Mouse (Mus musculus) liver, embryonic 11.5 days (tissue): ENCODE data around the gene Eapp. TPM values are rescaled to one million over a fixed set of nuclear protein-coding genes. Genes with fewer than 3 reads are reported as not detected.
A peak's percentile ranks its signal among the peaks of the same experiment; 100 is the strongest.

ENCODE experiments used
- ATAC-seq: fragments of 200-750 bp; cut with Nextera tagmentation; replicated peaks from 2 replicates; pipeline ENCODE4 v1.8.0; 2017; ENCODE audit warnings: moderate number of reproducible peaks, mild to moderate bottlenecking, moderate TSS enrichment, moderate library complexity; ENCODE audit not compliant: low FRiP score
- DNase-seq: peaks from one replicate; pipeline ENCODE4 v3.0.0-alpha.2; 2017; ENCODE audit warnings: low spot score
- H3K27ac ChIP-seq: fragments of 300-500 bp; sonication (generic); 2 replicates; pipeline ENCODE4 v1.5.1; 2014; ENCODE audit warnings: mild to moderate bottlenecking, low read depth, low read length, control low read depth
- H3K27me3 ChIP-seq: fragments of 300-500 bp; sonication (generic); replicated peaks from 2 replicates; pipeline ENCODE4 v1.6.1; 2014; ENCODE audit warnings: low read length, mixed read lengths; ENCODE audit not compliant: control insufficient read depth, insufficient read depth
- H3K36me3 ChIP-seq: fragments of 300-500 bp; sonication (generic); 2 replicates; pipeline ENCODE4 v1.6.1; 2014; ENCODE audit warnings: mild to moderate bottlenecking, low read length, moderate library complexity, mixed read lengths; ENCODE audit not compliant: control insufficient read depth, insufficient read depth
- H3K4me1 ChIP-seq: fragments of 300-500 bp; sonication (generic); replicated peaks from 2 replicates; pipeline ENCODE4 v1.6.1; 2014; ENCODE audit warnings: low read length, mixed read lengths; ENCODE audit not compliant: control insufficient read depth, insufficient read depth
- H3K4me2 ChIP-seq: fragments of 300-500 bp; sonication (generic); 2 replicates; pipeline ENCODE4 v1.6.1; 2014; ENCODE audit warnings: mild to moderate bottlenecking, control low read depth, moderate library complexity
- H3K4me3 ChIP-seq: fragments of 300-500 bp; sonication (generic); 2 replicates; pipeline ENCODE4 v1.5.1; 2014; ENCODE audit warnings: low read depth, low read length, control low read depth
- H3K9ac ChIP-seq: fragments of 300-500 bp; sonication (generic); 2 replicates; pipeline ENCODE4 v1.6.1; 2014; ENCODE audit warnings: low read depth, low read length, control low read depth
- H3K9me3 ChIP-seq: fragments of 300-500 bp; sonication (generic); 2 replicates; pipeline ENCODE4 v1.6.1; 2016; ENCODE audit warnings: low read length, inconsistent platforms, mixed read lengths; ENCODE audit not compliant: control insufficient read depth
- WGBS: fragments of 180-500 bp; shearing (Covaris S2); extraction: QIAGEN DNeasy Blood & Tissue Kit; methylation state at CpG from one replicate; pipeline ENCODE4 v1.1.7; 2014; 5-methylcytosine and 5-hydroxymethylcytosine counted together
- polyA plus RNA-seq: library from polyadenylated mRNA; unstranded; fragments of >200 nt; fragmentation: Nextera tagmentation; extraction: Ambion mirVana; gene quantifications from 2 replicates; pipeline ENCODE4 v1.2.1, GENCODE M21; 2014

Gene Eapp
- polyA plus RNA-seq, 1 experiment from 2014 or later, result 59.9 TPM

- Histone ChIP-seq H3K36me3 (no peaks in the 10 kb centered on the region), H3K27ac (no peak overlapping the region), H3K4me2 (peak overlapping the region; percentile 60; the same call in 1 of the 2 replicates), H3K9me3 (no peaks in the 10 kb centered on the region), H3K4me3 (no peak overlapping the region), H3K4me1 (peaks cover 19% of the 10 kb centered on the region), H3K9ac (no peak overlapping the region), H3K27me3 (no peaks in the 10 kb centered on the region)
- 58% methylated on average over 4 of the region's 4 CpGs for WGBS
- ATAC-seq (no peak), DNase-seq (no peak)
Measured at GRCm38 (mm10) chr12:54654141-54654540, 41.6 kb downstream of the Eapp start.

- Histone ChIP-seq H3K27ac (no peak overlapping the region), H3K4me2 (peak overlapping the region; percentile 23; the same call in 1 of the 2 replicates), H3K9me3 (no peaks in the 10 kb centered on the region), H3K9ac (no peak overlapping the region), H3K4me3 (no peak overlapping the region), H3K36me3 (0 out of 2 replicates have a peak, but pooled peaks cover 3% of the 10 kb centered on the region), H3K27me3 (no peaks in the 10 kb centered on the region), H3K4me1 (peaks cover 19% of the 10 kb centered on the region)
- WGBS, result 68% methylated on average over 12 of the region's 12 CpGs
- ATAC-seq (no peak), DNase-seq (no peak)
Measured at GRCm38 (mm10) chr12:54652346-54652745, 43.4 kb downstream of the Eapp start.

- no peak overlapping the region for H3K4me2 ChIP-seq
- 62% methylated on average over 8 of the region's 8 CpGs for WGBS
- H3K36me3 ChIP-seq, result 0 out of 2 replicates have a peak, but pooled peaks cover 3% of the 10 kb centered on the region
- H3K4me1 ChIP-seq, result peaks cover 19% of the 10 kb centered on the region
- H3K27ac ChIP-seq, result no peak overlapping the region
- H3K27me3 ChIP-seq, result no peaks in the 10 kb centered on the region
- no peak overlapping the region for H3K4me3 ChIP-seq
- DNase-seq (no peak), ATAC-seq (no peak)
- no peaks in the 10 kb centered on the region for H3K9me3 ChIP-seq
- no peak overlapping the region for H3K9ac ChIP-seq
Measured at GRCm38 (mm10) chr12:54651820-54652219, 43.9 kb downstream of the Eapp start.

- ATAC-seq, result no peak
- Histone ChIP-seq H3K4me3 (no peak overlapping the region), H3K4me2 (no peak overlapping the region)
Measured at GRCm38 (mm10) chr12:54651158-54651557, 44.5 kb downstream of the Eapp start.

GRCm38 (mm10) chr12:54644947-54645346 lies 50.8 kb downstream of the Eapp start:
- 68% methylated on average over 2 of the region's 2 CpGs for WGBS
- Histone ChIP-seq H3K4me3 (no peak overlapping the region), H3K4me2 (no peak overlapping the region), H3K36me3 (0 out of 2 replicates have a peak, but pooled peaks cover 3% of the 10 kb centered on the region), H3K27ac (no peak overlapping the region), H3K4me1 (no peaks in the 10 kb centered on the region), H3K27me3 (no peaks in the 10 kb centered on the region), H3K9ac (no peak overlapping the region), H3K9me3 (no peaks in the 10 kb centered on the region)
- ATAC-seq (no peak), DNase-seq (no peak)

More at GRCm38 (mm10) chr12:54651158-54651557, 44.5 kb downstream of the Eapp start:
- H3K9me3 ChIP-seq, result no peaks in the 10 kb centered on the region
- H3K27ac ChIP-seq, result no peak overlapping the region
- no peaks in the 10 kb centered on the region for H3K27me3 ChIP-seq
- H3K4me1 ChIP-seq, result peaks cover 19% of the 10 kb centered on the region
- 0 out of 2 replicates have a peak, but pooled peaks cover 3% of the 10 kb centered on the region for H3K36me3 ChIP-seq
- no peak for DNase-seq
- WGBS, result 53% methylated on average over 1 of the region's 1 CpGs
- H3K9ac ChIP-seq, result no peak overlapping the region

- H3K9ac ChIP-seq, result no peak overlapping the region
- DNase-seq (no peak), ATAC-seq (no peak)
- H3K36me3 ChIP-seq, result 0 out of 2 replicates have a peak, but pooled peaks cover 3% of the 10 kb centered on the region
- H3K4me2 ChIP-seq, result no peak overlapping the region
- no peaks in the 10 kb centered on the region for H3K9me3 ChIP-seq
- H3K4me3 ChIP-seq, result no peak overlapping the region
- H3K4me1 ChIP-seq, result no peaks in the 10 kb centered on the region
- WGBS, result 22% methylated on average over 5 of the region's 5 CpGs
- H3K27me3 ChIP-seq, result no peaks in the 10 kb centered on the region
- H3K27ac ChIP-seq, result no peak overlapping the region
Measured at GRCm38 (mm10) chr12:54643320-54643892, 52.3 kb downstream of the Eapp start.

GRCm38 (mm10) chr12:54641374-54641773 lies 54.3 kb downstream of the Eapp start:
- ATAC-seq (no peak), DNase-seq (no peak)
- WGBS, result 90% methylated on average over 4 of the region's 4 CpGs
- H3K27ac ChIP-seq, result no peak overlapping the region
- no peaks in the 10 kb centered on the region for H3K4me1 ChIP-seq
- H3K36me3 ChIP-seq, result no peaks in the 10 kb centered on the region
- no peaks in the 10 kb centered on the region for H3K9me3 ChIP-seq
- no peak overlapping the region for H3K9ac ChIP-seq
- no peak overlapping the region for H3K4me2 ChIP-seq
- H3K27me3 ChIP-seq, result no peaks in the 10 kb centered on the region
- H3K4me3 ChIP-seq, result no peak overlapping the region

GRCm38 (mm10) chr12:54640259-54640658 lies 55.4 kb downstream of the Eapp start:
- Histone ChIP-seq H3K36me3 (no peaks in the 10 kb centered on the region), H3K27ac (no peak overlapping the region), H3K4me1 (no peaks in the 10 kb centered on the region), H3K4me2 (no peak overlapping the region), H3K9me3 (no peaks in the 10 kb centered on the region), H3K4me3 (no peak overlapping the region), H3K9ac (no peak overlapping the region), H3K27me3 (no peaks in the 10 kb centered on the region)
- 80% methylated on average over 6 of the region's 6 CpGs for WGBS
- DNase-seq, result no peak
- ATAC-seq, result no peak

GRCm38 (mm10) chr12:54637033-54637432 lies 58.7 kb downstream of the Eapp start:
- Histone ChIP-seq H3K4me3 (no peak overlapping the region), H3K27ac (no peak overlapping the region), H3K27me3 (no peaks in the 10 kb centered on the region), H3K4me2 (no peak overlapping the region), H3K4me1 (no peaks in the 10 kb centered on the region), H3K9ac (no peak overlapping the region), H3K9me3 (no peaks in the 10 kb centered on the region), H3K36me3 (no peaks in the 10 kb centered on the region)
- ATAC-seq (no peak), DNase-seq (no peak)
- 69% methylated on average over 1 of the region's 1 CpGs for WGBS
